Mouse (Mus musculus) liver, embryonic 14.5 days (tissue): ENCODE measurements around the gene Sppl2b. TPM values are rescaled to one million over a fixed set of nuclear protein-coding genes. Genes with fewer than 3 reads are reported as not detected.
A peak's percentile ranks its signal among the peaks of the same experiment; 100 is the strongest.

ENCODE experiments used
- ATAC-seq: fragments of 200-750 bp; cut with Nextera tagmentation; 2 replicates; pipeline ENCODE4 v1.8.0; 2017; ENCODE audit warnings: moderate number of reproducible peaks, mild to moderate bottlenecking, moderate library complexity; ENCODE audit not compliant: insufficient read depth
- DNase-seq, 3 experiments: peaks; one replicate each; pipeline ENCODE4 v3.0.0-alpha.2; 2012 to 2013; ENCODE audit warnings: low read depth in 3 of 3, low spot score in 3 of 3
- H3K27ac ChIP-seq: fragments of 300-500 bp; sonication (generic); 2 replicates; pipeline ENCODE4 v1.5.1; 2014; ENCODE audit warnings: moderate library complexity, mild to moderate bottlenecking, control low read depth, inconsistent platforms
- H3K27me3 ChIP-seq: fragments of 300-500 bp; sonication (generic); 2 replicates; pipeline ENCODE4 v1.6.1; 2014; ENCODE audit warnings: mild to moderate bottlenecking, low read length, moderate library complexity; ENCODE audit not compliant: control insufficient read depth, insufficient read depth
- H3K36me3 ChIP-seq: fragments of 300-500 bp; sonication (generic); replicated peaks from 2 replicates; pipeline ENCODE4 v1.6.1; 2014; ENCODE audit warnings: low read depth; ENCODE audit not compliant: control insufficient read depth, insufficient read depth
- H3K4me1 ChIP-seq, 2 experiments: fragments of 200-500 bp in 1 of 2; fragments of 300-500 bp in 1 of 2; sonication (generic) in 1 of 2; replicated peaks; 2 replicates each; pipeline ENCODE4 v1.6.1; 2012 to 2014; ENCODE audit warnings: antibody characterized with exemption in 1 of 2, inconsistent platforms in 1 of 2, low read length in 1 of 2; ENCODE audit not compliant: control insufficient read depth in 2 of 2, insufficient read depth in 2 of 2
- H3K4me2 ChIP-seq: fragments of 300-500 bp; sonication (generic); 2 replicates; pipeline ENCODE4 v1.6.1; 2014; ENCODE audit warnings: low read depth, mild to moderate bottlenecking, control low read depth, moderate library complexity
- H3K4me3 ChIP-seq, 2 experiments: fragments of 200-500 bp in 1 of 2; fragments of 300-500 bp in 1 of 2; sonication (generic) in 1 of 2; 2 replicates each; pipeline ENCODE4 v1.5.1; 2012 to 2014; ENCODE audit warnings: low read depth in 2 of 2, low read length in 2 of 2, mild to moderate bottlenecking in 2 of 2, control low read depth in 1 of 2, inconsistent platforms in 1 of 2, moderate library complexity in 1 of 2; ENCODE audit not compliant: insufficient read depth in 1 of 2
- H3K9ac ChIP-seq: fragments of 300-500 bp; sonication (generic); replicated peaks from 2 replicates; pipeline ENCODE4 v1.6.1; 2014; ENCODE audit warnings: mild to moderate bottlenecking, control low read depth, moderate library complexity
- H3K9me3 ChIP-seq: fragments of 300-500 bp; sonication (generic); 2 replicates; pipeline ENCODE4 v1.6.1; 2016; ENCODE audit warnings: low read length, mixed read lengths; ENCODE audit not compliant: control insufficient read depth
- CTCF ChIP-seq: IDR thresholded peaks from 2 replicates; pipeline ENCODE4 v1.5.1; 2016; ENCODE audit warnings: antibody characterized with exemption, low read depth, control low read depth
- EP300 ChIP-seq: IDR thresholded peaks from 2 replicates; pipeline ENCODE4 v1.6.1; 2016; ENCODE audit warnings: antibody characterized with exemption, low read depth
- WGBS: fragments of 180-500 bp; shearing (Covaris S2); extraction: QIAGEN DNeasy Blood & Tissue Kit; methylation state at CpG from one replicate; pipeline ENCODE4 v1.1.7; 2014; ENCODE audit not compliant: insufficient replicate concordance; 5-methylcytosine and 5-hydroxymethylcytosine counted together
- microRNA counts: library from miRNA; unstranded; fragments of <30 nt; microRNA quantifications from one replicate; lab custom pipeline; 2016
- microRNA-seq: library from miRNA; unstranded; fragments of <30 nt; microRNA quantifications from one replicate; pipeline ENCODE4, GENCODE M21; 2016
- polyA plus RNA-seq, 2 experiments: library from polyadenylated mRNA; depleted of rRNA in 1 of 2; stranded (reverse) in 1 of 2; unstranded in 1 of 2; fragments of >200 nt; fragmentation: Nextera tagmentation in 1 of 2; extraction: Ambion mirVana in 1 of 2; gene quantifications; 2 replicates each; pipeline versions ENCODE4 v1.2.1 to v1.2.3; 2012 to 2014

Gene Sppl2b
- polyA plus RNA-seq, 2 experiments = 34.7 to 76.1 TPM

DNA sequence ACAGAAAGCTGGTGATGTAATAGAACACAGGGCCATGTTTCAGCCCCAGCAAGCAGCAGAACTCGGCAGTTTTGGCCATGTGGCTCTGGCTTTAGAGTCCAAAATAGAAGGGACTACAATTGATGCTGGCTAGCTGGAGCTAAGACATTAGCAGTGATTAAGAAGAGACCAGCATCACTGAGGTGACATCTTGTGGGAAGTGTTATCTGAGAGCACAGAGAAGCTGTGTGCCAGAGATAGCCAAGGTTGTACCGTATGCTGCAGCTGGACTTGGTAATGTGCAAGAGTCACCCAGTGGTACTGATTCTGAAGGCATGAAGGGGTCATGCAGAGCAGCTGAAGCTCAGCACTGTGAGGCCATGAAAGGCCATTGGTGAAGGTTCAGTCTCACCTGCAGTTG is 60.2 kb downstream of the Sppl2b start:
- no peak overlapping the region for H3K27ac ChIP-seq
- no peaks in the 10 kb centered on the region for H3K36me3 ChIP-seq
- DNase-seq (peak in 1 of 3 experiments; percentile 49), ATAC-seq (no peak; the same call in 1 of the 2 replicates)
- peaks cover 10 to 12% of the 10 kb centered on the region in 2 experiments; a peak in 3 of 4 replicates for H3K4me1 ChIP-seq
- H3K4me2 ChIP-seq = no peak overlapping the region
- H3K9me3 ChIP-seq = no peaks in the 10 kb centered on the region
- TF ChIP-seq CTCF (no peak), EP300 (peak; percentile 71)
- H3K9ac ChIP-seq = no peak overlapping the region
- no peak overlapping the region for H3K4me3 ChIP-seq
- H3K27me3 ChIP-seq = peaks cover 2% of the 10 kb centered on the region; the same call in 1 of the 2 replicates
- WGBS = 27% methylated on average over 2 of the region's 2 CpGs

DNA sequence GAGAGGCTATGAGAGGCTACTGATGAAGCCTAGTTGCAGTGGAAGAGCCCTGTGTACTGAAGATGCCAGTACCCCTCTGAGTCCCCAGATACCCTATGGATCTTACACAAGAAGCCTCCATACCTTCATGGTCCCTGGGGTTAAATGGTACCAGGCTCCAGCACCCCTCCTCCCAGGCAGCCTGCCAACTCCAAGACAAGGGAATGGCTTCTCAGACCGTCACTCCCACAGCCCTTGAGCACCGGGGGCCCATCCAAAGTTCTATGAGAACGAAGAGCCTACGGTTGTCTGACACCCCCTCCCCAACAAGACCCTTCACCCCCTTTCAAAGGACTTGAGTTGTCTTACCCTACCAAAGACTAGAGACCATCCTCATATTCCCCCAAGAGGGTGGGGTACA is 60.7 kb downstream of the Sppl2b start:
- TF ChIP-seq CTCF (no peak), EP300 (no peak)
- ATAC-seq (no peak), DNase-seq (no peak)
- no peak overlapping the region for H3K9ac ChIP-seq
- H3K4me2 ChIP-seq = no peak overlapping the region
- H3K36me3 ChIP-seq = no peaks in the 10 kb centered on the region
- 73% methylated on average over 4 of the region's 4 CpGs for WGBS
- H3K4me3 ChIP-seq = no peak overlapping the region
- H3K27me3 ChIP-seq = peaks cover 2% of the 10 kb centered on the region; the same call in 1 of the 2 replicates
- no peaks in the 10 kb centered on the region for H3K9me3 ChIP-seq
- H3K4me1 ChIP-seq = peaks cover 10 to 12% of the 10 kb centered on the region in 2 experiments; a peak in 3 of 4 replicates
- H3K27ac ChIP-seq = no peak overlapping the region

DNA sequence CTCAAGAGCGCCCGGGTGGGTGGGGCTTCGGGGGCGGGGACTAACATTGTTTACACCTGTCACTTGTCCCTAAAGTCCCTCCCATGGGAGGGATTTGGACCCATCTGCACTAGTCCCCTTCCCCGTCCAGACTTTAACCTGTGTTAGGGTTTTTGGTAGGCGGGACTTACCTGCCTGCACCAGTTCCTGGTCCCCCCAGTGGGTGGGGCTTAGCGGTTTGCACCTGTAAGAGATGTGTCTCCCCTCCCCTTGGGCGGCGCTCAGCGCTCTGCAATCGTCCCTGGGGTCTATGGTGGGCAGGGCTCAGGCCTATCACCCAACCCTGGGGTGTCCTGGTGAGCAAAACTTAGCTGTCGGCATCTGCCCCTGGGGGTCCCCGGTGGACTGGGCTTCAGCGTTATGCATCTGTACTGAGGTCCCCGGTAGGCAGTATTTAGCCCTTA is 62.3 kb downstream of the Sppl2b start:
- peaks cover 11 to 12% of the 10 kb centered on the region in 2 experiments; a peak in 3 of 4 replicates for H3K4me1 ChIP-seq
- 2% methylated on average over 15 of the region's 15 CpGs for WGBS
- H3K36me3 ChIP-seq = no peaks in the 10 kb centered on the region
- H3K4me2 ChIP-seq = peak overlapping the region; percentile 79
- no peaks in the 10 kb centered on the region for H3K9me3 ChIP-seq
- peak overlapping the region; percentile 57 for H3K9ac ChIP-seq
- H3K27me3 ChIP-seq = peaks cover 2% of the 10 kb centered on the region; the same call in 1 of the 2 replicates
- TF ChIP-seq CTCF = no peak
- no peak for TF ChIP-seq EP300
- no peak for DNase-seq
- peak overlapping the region; percentile 69 to 74 for H3K4me3 ChIP-seq
- H3K27ac ChIP-seq = no peak overlapping the region
- peak; percentile 17; the same call in 1 of the 2 replicates for ATAC-seq

DNA sequence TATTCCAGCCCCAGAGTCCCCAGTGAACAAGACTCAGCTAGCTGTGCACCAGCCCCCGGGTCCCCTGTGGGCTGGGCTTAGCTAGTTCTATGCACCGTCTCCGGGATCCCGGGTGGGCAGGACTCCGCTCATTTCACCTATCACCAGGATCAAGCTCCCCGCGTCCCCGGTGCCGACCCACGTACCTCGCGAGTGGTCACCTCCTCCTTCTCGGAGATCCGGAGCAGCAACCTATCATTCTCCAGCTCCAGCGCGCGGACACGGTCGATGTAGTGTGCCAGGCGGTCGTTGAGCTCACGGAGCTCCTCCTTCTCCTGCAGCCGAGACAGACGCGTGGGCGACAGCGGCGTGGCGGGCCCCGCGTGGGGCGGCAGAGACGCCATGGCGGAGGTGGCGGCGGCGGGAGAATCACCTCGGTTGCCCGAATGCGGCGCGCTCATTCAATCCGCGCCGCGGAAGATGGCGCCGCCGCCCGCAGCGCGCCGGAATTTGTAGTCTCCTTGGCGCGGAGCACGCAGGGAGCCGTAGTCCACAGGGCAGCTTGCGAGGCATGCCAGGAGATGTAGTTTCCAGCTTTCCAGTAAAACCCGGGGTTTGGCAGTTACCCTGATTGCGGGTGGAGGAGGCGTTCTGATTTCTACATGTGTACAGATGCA is 62.8 kb downstream of the Sppl2b start, which contains the start of gene Lmnb2:
Lmnb2 (minus strand) TSS at position 467 of the 656 bp plus-strand sequence.
- Histone ChIP-seq H3K9me3 (no peaks in the 10 kb centered on the region), H3K36me3 (no peaks in the 10 kb centered on the region), H3K4me1 (peaks cover 12 to 14% of the 10 kb centered on the region in 2 experiments; a peak in 3 of 4 replicates), H3K4me3 (peak within 1 kb of the TSS; percentile 69 to 74), H3K4me2 (peak within 1 kb of the TSS; percentile 79), H3K9ac (peak within 1 kb of the TSS; percentile 57), H3K27me3 (peaks cover 2% of the 10 kb centered on the region; the same call in 1 of the 2 replicates), H3K27ac (no peak within 1 kb of the TSS)
- TF ChIP-seq EP300 (no peak), CTCF (no peak)
- peak; percentile 40; the same call in 1 of the 2 replicates for ATAC-seq
- WGBS = under 1% methylated on average over 61 of the region's 61 CpGs
- DNase-seq = no peak

MicroRNAs within 50 kb of the gene (microRNA counts, 519-probe panel; counts per million panel counts)
- microRNA mmu-miR-1982 (lab: Ali Mortazavi, UCI) = 69.9 counts per million

Small RNA genes within 50 kb of the gene (microRNA-seq; reads per million reads assigned to microRNA genes)
- 4.6 reads per million, percentile 4 among the genes with 10 or more reads in this experiment for gene Mir1982

Other genes with a start within 250 kb of the Sppl2b start
- 1.2 and 1.3 TPM in 2 replicates for gene Gm49322, start 249.3 kb upstream of the Sppl2b start, polyA plus RNA-seq (2012; rRNA removed)
- gene Gm49322, start 249.3 kb upstream of the Sppl2b start, polyA plus RNA-seq (2014; fragmentation: Nextera tagmentation; extraction: Ambion mirVana) = 0.19 and 0.28 TPM in 2 replicates
- 46.9 and 51.3 TPM in 2 replicates for gene Csnk1g2, start 232.4 kb upstream of the Sppl2b start, polyA plus RNA-seq (2012; rRNA removed)
- 25.5 and 27.0 TPM in 2 replicates for gene Csnk1g2, start 232.4 kb upstream of the Sppl2b start, polyA plus RNA-seq (2014; fragmentation: Nextera tagmentation; extraction: Ambion mirVana)
- 8.2 and 11.3 TPM in 2 replicates for gene Btbd2, start 198.2 kb upstream of the Sppl2b start, polyA plus RNA-seq (2012; rRNA removed)
- 8.6 and 12.0 TPM in 2 replicates for gene Btbd2, start 198.2 kb upstream of the Sppl2b start, polyA plus RNA-seq (2014; fragmentation: Nextera tagmentation; extraction: Ambion mirVana)
- 59.7 and 69.1 TPM in 2 replicates for gene Mknk2, start 177.2 kb upstream of the Sppl2b start, polyA plus RNA-seq (2012; rRNA removed)
- gene Mknk2, start 177.2 kb upstream of the Sppl2b start, polyA plus RNA-seq (2014; fragmentation: Nextera tagmentation; extraction: Ambion mirVana) = 58.7 and 74.3 TPM in 2 replicates
- 13.0 and 15.8 TPM in 2 replicates for gene Mob3a, start 153.3 kb upstream of the Sppl2b start, polyA plus RNA-seq (2012; rRNA removed)
- 14.2 and 16.0 TPM in 2 replicates for gene Mob3a, start 153.3 kb upstream of the Sppl2b start, polyA plus RNA-seq (2014; fragmentation: Nextera tagmentation; extraction: Ambion mirVana)
- 9.9 and 11.3 TPM in 2 replicates for gene Izumo4, start 153.1 kb upstream of the Sppl2b start, polyA plus RNA-seq (2012; rRNA removed)
- gene Izumo4, start 153.1 kb upstream of the Sppl2b start, polyA plus RNA-seq (2014; fragmentation: Nextera tagmentation; extraction: Ambion mirVana) = 4.0 and 6.0 TPM in 2 replicates
- gene Ap3d1, start 113.0 kb upstream of the Sppl2b start, polyA plus RNA-seq (2012; rRNA removed) = 24.5 and 26.2 TPM in 2 replicates
- gene Ap3d1, start 113.0 kb upstream of the Sppl2b start, polyA plus RNA-seq (2014; fragmentation: Nextera tagmentation; extraction: Ambion mirVana) = 20.1 and 22.4 TPM in 2 replicates
- 11.5 and 11.6 TPM in 2 replicates for gene Dot1l, start 100.1 kb upstream of the Sppl2b start, polyA plus RNA-seq (2012; rRNA removed)
- gene Dot1l, start 100.1 kb upstream of the Sppl2b start, polyA plus RNA-seq (2014; fragmentation: Nextera tagmentation; extraction: Ambion mirVana) = 7.1 and 8.3 TPM in 2 replicates
- gene Sf3a2, start 57.1 kb upstream of the Sppl2b start, polyA plus RNA-seq (2012; rRNA removed) = 26.1 and 35.6 TPM in 2 replicates
- 36.1 and 40.7 TPM in 2 replicates for gene Sf3a2, start 57.1 kb upstream of the Sppl2b start, polyA plus RNA-seq (2014; fragmentation: Nextera tagmentation; extraction: Ambion mirVana)
- gene Plekhj1, start 56.6 kb upstream of the Sppl2b start, polyA plus RNA-seq (2012; rRNA removed) = 46.7 and 50.8 TPM in 2 replicates
- gene Plekhj1, start 56.6 kb upstream of the Sppl2b start, polyA plus RNA-seq (2014; fragmentation: Nextera tagmentation; extraction: Ambion mirVana) = 77.0 and 85.0 TPM in 2 replicates
- gene Amh, start 50.0 kb upstream of the Sppl2b start, polyA plus RNA-seq (2012; rRNA removed) = 0.31 and 0.36 TPM in 2 replicates
- gene Amh, start 50.0 kb upstream of the Sppl2b start, polyA plus RNA-seq (2014; fragmentation: Nextera tagmentation; extraction: Ambion mirVana) = 0.08 TPM in 1 of 2 replicates, not detected in the other
- 0.15 TPM in 1 of 2 replicates, not detected in the other for gene Jsrp1, start 41.8 kb upstream of the Sppl2b start, polyA plus RNA-seq (2012; rRNA removed)
- not detected in 2 replicates for gene Jsrp1, start 41.8 kb upstream of the Sppl2b start, polyA plus RNA-seq (2014; fragmentation: Nextera tagmentation; extraction: Ambion mirVana)
- gene Oaz1, start 28.6 kb upstream of the Sppl2b start, polyA plus RNA-seq (2012; rRNA removed) = 673 and 795 TPM in 2 replicates
- gene Oaz1, start 28.6 kb upstream of the Sppl2b start, polyA plus RNA-seq (2014; fragmentation: Nextera tagmentation; extraction: Ambion mirVana) = 1,285 and 1,384 TPM in 2 replicates
- gene Lingo3, start 11.2 kb upstream of the Sppl2b start, polyA plus RNA-seq (2012; rRNA removed) = 0.01 TPM in 1 of 2 replicates, not detected in the other
- gene Lingo3, start 11.2 kb upstream of the Sppl2b start, polyA plus RNA-seq (2014; fragmentation: Nextera tagmentation; extraction: Ambion mirVana) = 0.04 TPM in 1 of 2 replicates, not detected in the other
- 196 and 215 TPM in 2 replicates for gene Lsm7, start 66 bp upstream of the Sppl2b start, polyA plus RNA-seq (2012; rRNA removed)
- 178 and 181 TPM in 2 replicates for gene Lsm7, start 66 bp upstream of the Sppl2b start, polyA plus RNA-seq (2014; fragmentation: Nextera tagmentation; extraction: Ambion mirVana)
- 0.05 and 0.06 TPM in 2 replicates for gene Tmprss9, start 16.6 kb downstream of the Sppl2b start, polyA plus RNA-seq (2012; rRNA removed)
- not detected in 2 replicates for gene Tmprss9, start 16.6 kb downstream of the Sppl2b start, polyA plus RNA-seq (2014; fragmentation: Nextera tagmentation; extraction: Ambion mirVana)
- gene Timm13, start 45.7 kb downstream of the Sppl2b start, polyA plus RNA-seq (2012; rRNA removed) = 114 and 145 TPM in 2 replicates
- 201 and 208 TPM in 2 replicates for gene Timm13, start 45.7 kb downstream of the Sppl2b start, polyA plus RNA-seq (2014; fragmentation: Nextera tagmentation; extraction: Ambion mirVana)
- gene Lmnb2, start 63.0 kb downstream of the Sppl2b start, polyA plus RNA-seq (2012; rRNA removed) = 9.5 and 11.3 TPM in 2 replicates
- gene Lmnb2, start 63.0 kb downstream of the Sppl2b start, polyA plus RNA-seq (2014; fragmentation: Nextera tagmentation; extraction: Ambion mirVana) = 2.8 and 3.2 TPM in 2 replicates
- gene Gadd45b, start 74.8 kb downstream of the Sppl2b start, polyA plus RNA-seq (2012; rRNA removed) = 1.3 and 1.9 TPM in 2 replicates
- 2.0 and 2.7 TPM in 2 replicates for gene Gadd45b, start 74.8 kb downstream of the Sppl2b start, polyA plus RNA-seq (2014; fragmentation: Nextera tagmentation; extraction: Ambion mirVana)
- gene Gng7, start 159.7 kb downstream of the Sppl2b start, polyA plus RNA-seq (2012; rRNA removed) = 0.19 and 0.25 TPM in 2 replicates
- 0.23 and 0.33 TPM in 2 replicates for gene Gng7, start 159.7 kb downstream of the Sppl2b start, polyA plus RNA-seq (2014; fragmentation: Nextera tagmentation; extraction: Ambion mirVana)
- gene Diras1, start 170.4 kb downstream of the Sppl2b start, polyA plus RNA-seq (2012; rRNA removed) = 0.05 TPM in 1 of 2 replicates, not detected in the other
- gene Diras1, start 170.4 kb downstream of the Sppl2b start, polyA plus RNA-seq (2014; fragmentation: Nextera tagmentation; extraction: Ambion mirVana) = not detected in 2 replicates
- gene Slc39a3, start 182.2 kb downstream of the Sppl2b start, polyA plus RNA-seq (2012; rRNA removed) = 4.2 and 4.4 TPM in 2 replicates
- 2.7 and 3.2 TPM in 2 replicates for gene Slc39a3, start 182.2 kb downstream of the Sppl2b start, polyA plus RNA-seq (2014; fragmentation: Nextera tagmentation; extraction: Ambion mirVana)
- gene Sgta, start 204.9 kb downstream of the Sppl2b start, polyA plus RNA-seq (2012; rRNA removed) = 38.4 and 43.6 TPM in 2 replicates
- 43.8 and 48.0 TPM in 2 replicates for gene Sgta, start 204.9 kb downstream of the Sppl2b start, polyA plus RNA-seq (2014; fragmentation: Nextera tagmentation; extraction: Ambion mirVana)
- gene Thop1, start 214.8 kb downstream of the Sppl2b start, polyA plus RNA-seq (2012; rRNA removed) = 20.5 and 21.7 TPM in 2 replicates
- 15.0 and 17.7 TPM in 2 replicates for gene Thop1, start 214.8 kb downstream of the Sppl2b start, polyA plus RNA-seq (2014; fragmentation: Nextera tagmentation; extraction: Ambion mirVana)
- gene Creb3l3, start 243.6 kb downstream of the Sppl2b start, polyA plus RNA-seq (2012; rRNA removed) = 10.9 and 11.0 TPM in 2 replicates
- gene Creb3l3, start 243.6 kb downstream of the Sppl2b start, polyA plus RNA-seq (2014; fragmentation: Nextera tagmentation; extraction: Ambion mirVana) = 16.8 and 20.1 TPM in 2 replicates